Mouse (Mus musculus) heart, embryonic 12.5 days (tissue): ENCODE results near the gene Uspl1. TPM values are rescaled to one million over a fixed set of nuclear protein-coding genes. Genes with fewer than 3 reads are reported as not detected.

Source experiments
- ATAC-seq: fragments of 200-750 bp; cut with Nextera tagmentation; 2 replicates; pipeline ENCODE4 v1.8.0; 2017; ENCODE audit warnings: moderate TSS enrichment, moderate library complexity; ENCODE audit not compliant: insufficient number of reproducible peaks, low FRiP score
- H3K27ac ChIP-seq: fragments of 300-500 bp; sonication (generic); 2 replicates; pipeline ENCODE4 v1.5.1; 2016; ENCODE audit warnings: mild to moderate bottlenecking, moderate library complexity; ENCODE audit not compliant: poor library complexity, severe bottlenecking
- H3K27me3 ChIP-seq: fragments of 300-500 bp; sonication (generic); replicated peaks from 2 replicates; pipeline ENCODE4 v1.6.1; 2016; ENCODE audit warnings: mild to moderate bottlenecking, moderate library complexity
- H3K36me3 ChIP-seq: fragments of 300-500 bp; sonication (generic); 2 replicates; pipeline ENCODE4 v1.6.1; 2016; ENCODE audit warnings: mild to moderate bottlenecking, moderate library complexity
- H3K4me1 ChIP-seq: fragments of 300-500 bp; sonication (generic); replicated peaks from 2 replicates; pipeline ENCODE4 v1.6.1; 2016; ENCODE audit warnings: mild to moderate bottlenecking
- H3K4me2 ChIP-seq: fragments of 300-500 bp; sonication (generic); 2 replicates; pipeline ENCODE4 v1.6.1; 2016; ENCODE audit warnings: mild to moderate bottlenecking, moderate library complexity
- H3K4me3 ChIP-seq: fragments of 300-500 bp; sonication (generic); 2 replicates; pipeline ENCODE4 v1.5.1; 2016; ENCODE audit warnings: mild to moderate bottlenecking
- H3K9ac ChIP-seq: fragments of 300-500 bp; sonication (generic); 2 replicates; pipeline ENCODE4 v1.6.1; 2016; ENCODE audit warnings: mild to moderate bottlenecking, moderate library complexity
- H3K9me3 ChIP-seq: fragments of 300-500 bp; sonication (generic); replicated peaks from 2 replicates; pipeline ENCODE4 v1.6.1; 2016; ENCODE audit warnings: mild to moderate bottlenecking, moderate library complexity
- WGBS: fragments of 180-500 bp; shearing (Covaris S2); methylation state at CpG from one replicate; pipeline ENCODE4 v1.1.7; 2016; 5-methylcytosine and 5-hydroxymethylcytosine counted together
- polyA plus RNA-seq: library from polyadenylated mRNA; unstranded; fragments of >200 nt; fragmentation: Nextera tagmentation; extraction: Ambion mirVana; gene quantifications from 2 replicates; pipeline ENCODE4 v1.2.1, GENCODE M21; 2016

Gene Uspl1
- polyA plus RNA-seq, 1 experiment from 2014 or later, result 36.3 TPM

DNA sequence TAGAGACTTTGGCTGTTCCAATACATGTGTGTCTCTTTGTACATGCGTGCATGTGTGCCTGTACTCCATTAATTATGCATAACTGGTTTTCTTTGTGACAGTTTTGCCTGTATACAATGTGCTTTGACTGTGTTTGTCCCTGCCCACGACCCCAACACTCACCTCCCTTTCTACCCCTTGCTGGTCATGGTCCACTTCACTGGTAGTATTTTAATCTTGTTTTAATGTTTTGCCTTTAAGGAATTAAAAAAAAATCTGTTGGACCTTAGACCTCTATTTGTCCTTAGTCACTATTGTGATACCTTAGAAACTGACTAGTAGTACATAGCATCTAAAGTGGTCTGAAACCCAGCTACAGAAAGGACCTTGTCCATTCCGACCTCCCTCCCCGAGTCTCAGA, 26.9 kb downstream of the Uspl1 start:
- H3K9ac ChIP-seq, result no peak overlapping the region
- ATAC-seq, result no peak
- no peak overlapping the region for H3K27ac ChIP-seq
- 92% methylated on average over 4 of the region's 4 CpGs for WGBS
- no peak overlapping the region for H3K4me3 ChIP-seq
- no peaks in the 10 kb centered on the region for H3K27me3 ChIP-seq
- no peak overlapping the region for H3K4me2 ChIP-seq
- no peaks in the 10 kb centered on the region for H3K9me3 ChIP-seq
- no peaks in the 10 kb centered on the region for H3K4me1 ChIP-seq
- peaks cover 80% of the 10 kb centered on the region for H3K36me3 ChIP-seq

- H3K9ac ChIP-seq, result no peak overlapping the region
- peaks cover 3% of the 10 kb centered on the region; the same call in 1 of the 2 replicates for H3K4me1 ChIP-seq
- WGBS, result 83% methylated on average over 4 of the region's 4 CpGs
- no peak overlapping the region for H3K27ac ChIP-seq
- H3K36me3 ChIP-seq, result peaks cover 86% of the 10 kb centered on the region
- ATAC-seq, result no peak
- no peak overlapping the region for H3K4me3 ChIP-seq
- H3K4me2 ChIP-seq, result no peak overlapping the region
- H3K9me3 ChIP-seq, result no peaks in the 10 kb centered on the region
- H3K27me3 ChIP-seq, result no peaks in the 10 kb centered on the region
Observed at GRCm38 (mm10) chr5:149212806-149213205, 28.7 kb downstream of the Uspl1 start.

GRCm38 (mm10) chr5:149215540-149215939, 31.4 kb downstream of the Uspl1 start:
- Histone ChIP-seq H3K36me3 (peaks cover 68% of the 10 kb centered on the region), H3K27ac (no peak overlapping the region), H3K9ac (no peak overlapping the region), H3K4me3 (no peak overlapping the region), H3K4me2 (no peak overlapping the region), H3K4me1 (peaks cover 3% of the 10 kb centered on the region; the same call in 1 of the 2 replicates), H3K9me3 (no peaks in the 10 kb centered on the region), H3K27me3 (no peaks in the 10 kb centered on the region)
- WGBS, result 97% methylated on average over 7 of the region's 7 CpGs
- ATAC-seq, result no peak

DNA sequence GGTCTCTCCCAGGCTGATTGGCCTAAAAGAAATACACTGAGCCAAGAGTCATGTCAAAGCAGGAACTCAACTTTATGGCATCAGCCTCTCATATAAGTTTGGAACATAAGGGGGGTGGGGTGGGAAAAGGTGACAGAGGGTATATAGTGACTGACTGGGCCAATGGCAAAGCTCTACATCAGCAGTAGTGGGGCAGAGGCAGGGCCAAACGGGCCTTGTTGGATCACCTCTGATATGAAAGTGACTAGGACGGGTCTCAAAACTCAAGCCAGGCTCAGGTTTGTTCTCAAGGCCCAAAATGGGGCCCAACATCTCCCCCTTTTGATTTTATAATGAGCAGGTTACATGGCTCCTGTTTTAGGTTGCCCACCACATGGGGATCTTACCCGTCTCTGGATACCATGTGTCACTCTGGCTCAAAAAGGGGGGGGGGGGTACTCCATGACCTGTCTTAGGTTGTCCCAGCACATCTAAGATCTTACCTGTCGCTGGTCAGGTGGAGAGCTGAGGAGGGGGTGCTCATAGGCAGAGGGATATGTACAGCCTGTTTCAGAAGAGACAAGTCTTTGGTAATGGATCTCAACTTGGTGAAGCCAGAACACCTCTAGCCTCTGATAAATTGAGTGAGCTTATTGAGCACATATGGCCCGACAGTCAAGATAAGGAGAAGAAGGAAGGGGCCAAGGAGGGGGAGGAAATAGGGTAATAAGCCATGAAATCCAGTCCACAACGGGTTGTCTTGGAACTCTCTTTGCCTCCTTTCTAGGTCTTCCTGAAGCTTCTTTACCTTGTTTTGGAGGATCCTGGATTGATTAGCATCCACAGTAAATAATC, 33.6 kb downstream of the Uspl1 start:
- Histone ChIP-seq H3K9me3 (peaks cover 8% of the 10 kb centered on the region; the same call in 1 of the 2 replicates), H3K27ac (no peak overlapping the region), H3K36me3 (peaks cover 49% of the 10 kb centered on the region), H3K4me1 (peaks cover 3% of the 10 kb centered on the region; the same call in 1 of the 2 replicates), H3K4me2 (no peak overlapping the region), H3K9ac (no peak overlapping the region), H3K27me3 (no peaks in the 10 kb centered on the region), H3K4me3 (no peak overlapping the region)
- no peak for ATAC-seq
- WGBS, result 68% methylated on average over 6 of the region's 6 CpGs

DNA sequence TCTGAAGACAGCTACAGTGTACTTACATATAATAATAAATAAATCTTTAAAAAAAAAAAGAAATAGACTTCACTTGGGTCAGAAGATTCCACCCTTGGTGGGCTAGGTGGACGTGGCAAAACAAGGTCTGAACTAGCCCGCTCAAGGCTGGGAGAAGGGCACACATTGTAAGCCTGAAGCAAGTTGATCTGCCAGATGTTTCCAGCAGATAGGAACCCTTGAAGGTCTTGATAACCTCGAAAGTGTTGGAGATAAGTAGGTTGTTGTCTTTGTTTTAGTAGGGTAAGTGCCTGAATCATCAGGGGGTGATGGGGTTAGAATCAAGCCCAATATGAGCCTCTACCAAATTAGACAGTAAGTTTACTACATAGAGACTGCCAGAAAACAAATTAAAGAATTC, 35.3 kb downstream of the Uspl1 start:
- 33% methylated on average over 3 of the region's 3 CpGs for WGBS
- H3K36me3 ChIP-seq, result peaks cover 31% of the 10 kb centered on the region
- H3K4me2 ChIP-seq, result no peak overlapping the region
- H3K4me3 ChIP-seq, result no peak overlapping the region
- no peak overlapping the region for H3K27ac ChIP-seq
- H3K9me3 ChIP-seq, result peaks cover 9% of the 10 kb centered on the region; the same call in 1 of the 2 replicates
- peaks cover 3% of the 10 kb centered on the region; the same call in 1 of the 2 replicates for H3K4me1 ChIP-seq
- no peaks in the 10 kb centered on the region for H3K27me3 ChIP-seq
- ATAC-seq, result no peak
- no peak overlapping the region for H3K9ac ChIP-seq

GRCm38 (mm10) chr5:149221355-149221754, 37.2 kb downstream of the Uspl1 start:
- no peak overlapping the region for H3K9ac ChIP-seq
- no peak for ATAC-seq
- no peak overlapping the region for H3K27ac ChIP-seq
- no peaks in the 10 kb centered on the region for H3K27me3 ChIP-seq
- no peaks in the 10 kb centered on the region; the same call in 1 of the 2 replicates for H3K4me1 ChIP-seq
- H3K4me3 ChIP-seq, result no peak overlapping the region
- H3K4me2 ChIP-seq, result no peak overlapping the region
- peaks cover 9% of the 10 kb centered on the region; the same call in 1 of the 2 replicates for H3K9me3 ChIP-seq
- H3K36me3 ChIP-seq, result peaks cover 13% of the 10 kb centered on the region
- 90% methylated on average over 4 of the region's 4 CpGs for WGBS

- H3K9me3 ChIP-seq, result peaks cover 9% of the 10 kb centered on the region; the same call in 1 of the 2 replicates
- no peak overlapping the region for H3K4me2 ChIP-seq
- no peak overlapping the region for H3K9ac ChIP-seq
- no peaks in the 10 kb centered on the region; the same call in 1 of the 2 replicates for H3K4me1 ChIP-seq
- H3K27ac ChIP-seq, result no peak overlapping the region
- no peaks in the 10 kb centered on the region for H3K27me3 ChIP-seq
- ATAC-seq, result no peak
- no peak overlapping the region for H3K4me3 ChIP-seq
- no peaks in the 10 kb centered on the region for H3K36me3 ChIP-seq
- 15% methylated on average over 7 of the region's 7 CpGs for WGBS
Observed at GRCm38 (mm10) chr5:149224666-149225065, 40.5 kb downstream of the Uspl1 start.

DNA sequence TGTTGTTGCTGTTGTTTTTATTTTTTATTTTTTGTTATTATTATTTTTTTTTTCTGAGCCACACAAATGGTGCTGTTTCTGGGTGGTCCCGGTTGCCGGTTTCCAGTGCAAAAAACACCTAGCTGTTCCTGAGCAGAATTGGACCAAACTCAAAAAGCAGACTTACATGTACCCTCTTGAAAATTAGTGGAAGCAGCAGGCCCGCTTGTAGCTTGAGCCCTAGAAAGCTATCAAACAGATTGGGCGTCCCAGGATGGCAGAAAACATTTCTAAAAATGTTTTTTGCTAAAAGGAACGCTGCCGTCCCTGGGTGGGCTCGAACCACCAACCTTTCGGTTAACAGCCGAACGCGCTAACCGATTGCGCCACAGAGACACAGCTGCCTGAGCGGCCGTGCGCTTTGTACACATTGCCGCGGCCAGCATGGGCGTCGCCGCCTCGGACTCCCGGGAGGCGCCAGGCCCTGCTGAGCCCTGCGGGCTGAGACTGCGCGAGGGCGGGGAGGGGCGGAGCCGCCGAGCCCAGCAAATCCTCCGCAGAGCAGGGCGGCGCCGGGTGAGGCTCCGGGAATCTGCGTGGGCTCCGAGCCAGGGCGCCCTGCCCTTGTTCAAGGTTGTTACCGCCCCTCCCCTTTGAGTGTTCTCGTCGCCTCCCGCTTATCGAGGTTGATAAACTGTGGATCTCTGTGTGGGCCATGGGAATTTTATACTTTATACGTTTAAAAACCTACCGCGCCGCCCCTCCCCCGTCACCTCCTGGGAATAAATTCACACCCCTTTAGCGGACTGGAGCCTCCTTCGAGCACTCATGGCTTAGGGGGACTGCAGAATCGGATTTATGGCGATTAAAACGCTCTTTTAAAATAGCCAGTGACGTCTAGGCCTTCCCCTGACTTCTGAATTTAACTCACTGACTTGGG, 44.8 kb downstream of the Uspl1 start:
- peak; percentile 100 for ATAC-seq
- WGBS, result 3% methylated on average over 55 of the region's 55 CpGs
- H3K27me3 ChIP-seq, result no peaks in the 10 kb centered on the region
- peak overlapping the region; percentile 48 for H3K4me3 ChIP-seq
- H3K36me3 ChIP-seq, result no peaks in the 10 kb centered on the region
- H3K27ac ChIP-seq, result peak overlapping the region; percentile 84
- H3K4me1 ChIP-seq, result no peaks in the 10 kb centered on the region; the same call in 1 of the 2 replicates
- peak overlapping the region; percentile 63 for H3K4me2 ChIP-seq
- peak overlapping the region; percentile 64 for H3K9ac ChIP-seq
- H3K9me3 ChIP-seq, result 0 out of 2 replicates have a peak, but pooled peaks cover 2% of the 10 kb centered on the region

DNA sequence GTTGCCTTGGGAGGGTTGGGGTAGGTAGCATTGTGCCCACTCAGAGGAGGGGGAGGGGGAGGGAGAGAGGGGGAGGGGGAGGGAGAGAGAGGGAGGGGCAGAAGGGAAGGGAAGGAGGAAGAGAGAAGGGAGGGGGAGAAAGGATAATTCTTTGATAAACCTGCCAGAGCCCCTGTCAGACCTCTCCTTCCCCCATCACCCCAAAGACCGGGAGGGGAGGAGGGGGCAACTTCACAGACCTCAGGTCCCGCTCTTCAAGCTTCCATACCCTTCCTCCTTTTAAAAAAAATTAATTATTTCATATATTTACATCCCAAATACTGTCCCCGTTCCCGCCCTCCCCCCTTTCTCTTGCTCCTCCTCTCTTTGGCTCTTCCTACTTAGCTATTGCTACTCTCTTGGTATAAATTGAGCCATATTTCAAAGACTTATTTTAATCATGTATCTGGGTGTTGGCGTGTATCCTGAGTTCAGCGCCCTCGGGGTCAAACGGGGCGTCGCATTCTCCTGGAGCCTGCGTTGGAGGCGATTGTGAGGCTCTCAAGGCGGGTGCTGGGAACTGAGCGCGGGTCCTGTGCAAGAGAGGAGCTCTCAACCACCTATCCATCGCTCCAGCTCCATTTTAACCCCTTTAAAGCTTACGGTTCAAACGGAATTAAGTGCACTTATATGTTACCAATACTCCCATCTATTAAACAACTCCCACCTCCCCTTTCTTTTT, 45.6 kb downstream of the Uspl1 start:
- Histone ChIP-seq H3K9me3 (0 out of 2 replicates have a peak, but pooled peaks cover 2% of the 10 kb centered on the region), H3K27me3 (no peaks in the 10 kb centered on the region), H3K9ac (peak overlapping the region; percentile 64), H3K36me3 (no peaks in the 10 kb centered on the region), H3K4me3 (peak overlapping the region; percentile 48), H3K27ac (peak overlapping the region; percentile 84), H3K4me2 (peak overlapping the region; percentile 63), H3K4me1 (no peaks in the 10 kb centered on the region; the same call in 1 of the 2 replicates)
- WGBS, result 68% methylated on average over 18 of the region's 18 CpGs
- ATAC-seq, result 0 out of 2 replicates have a peak, but pooled peaks have one; percentile 0

DNA sequence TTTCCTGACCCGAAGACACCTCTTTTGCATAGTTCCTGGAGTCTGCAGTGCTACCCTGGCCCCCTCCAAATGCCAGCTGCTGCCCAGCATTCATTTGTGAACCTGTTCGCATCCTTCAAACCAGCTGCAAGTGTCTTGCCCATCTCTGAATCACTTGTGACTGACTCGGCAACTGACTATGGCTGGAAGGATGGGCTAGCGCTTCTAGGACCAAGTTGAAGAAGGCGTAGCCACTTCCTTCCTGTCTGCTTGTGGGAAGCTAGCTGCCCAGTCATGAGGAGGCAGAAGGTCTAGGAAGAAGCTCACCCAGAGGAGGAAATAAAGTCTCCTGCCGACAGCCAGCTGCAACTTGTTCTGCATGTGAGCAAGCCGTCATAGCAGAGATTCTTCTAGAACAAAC, 50.9 kb downstream of the Uspl1 start:
- Histone ChIP-seq H3K9ac (no peak overlapping the region), H3K27ac (no peak overlapping the region), H3K4me1 (peaks cover 11% of the 10 kb centered on the region; the same call in 1 of the 2 replicates), H3K4me3 (no peak overlapping the region), H3K9me3 (0 out of 2 replicates have a peak, but pooled peaks cover under 1% of the 10 kb centered on the region), H3K36me3 (no peaks in the 10 kb centered on the region), H3K4me2 (no peak overlapping the region), H3K27me3 (no peaks in the 10 kb centered on the region)
- WGBS, result 65% methylated on average over 7 of the region's 7 CpGs
- ATAC-seq, result no peak
